Mouse (Mus musculus) frontal cortex, postnatal 10 days (tissue): Measurements from ENCODE around the gene Mfsd2a.

Experiments
- DNase-seq, 2 experiments: peaks; one replicate each; pipeline ENCODE4 v3.0.0; 2022; ENCODE audit warnings: low spot score in 2 of 2, mixed read lengths in 1 of 2

Gene Mfsd2a

DNA sequence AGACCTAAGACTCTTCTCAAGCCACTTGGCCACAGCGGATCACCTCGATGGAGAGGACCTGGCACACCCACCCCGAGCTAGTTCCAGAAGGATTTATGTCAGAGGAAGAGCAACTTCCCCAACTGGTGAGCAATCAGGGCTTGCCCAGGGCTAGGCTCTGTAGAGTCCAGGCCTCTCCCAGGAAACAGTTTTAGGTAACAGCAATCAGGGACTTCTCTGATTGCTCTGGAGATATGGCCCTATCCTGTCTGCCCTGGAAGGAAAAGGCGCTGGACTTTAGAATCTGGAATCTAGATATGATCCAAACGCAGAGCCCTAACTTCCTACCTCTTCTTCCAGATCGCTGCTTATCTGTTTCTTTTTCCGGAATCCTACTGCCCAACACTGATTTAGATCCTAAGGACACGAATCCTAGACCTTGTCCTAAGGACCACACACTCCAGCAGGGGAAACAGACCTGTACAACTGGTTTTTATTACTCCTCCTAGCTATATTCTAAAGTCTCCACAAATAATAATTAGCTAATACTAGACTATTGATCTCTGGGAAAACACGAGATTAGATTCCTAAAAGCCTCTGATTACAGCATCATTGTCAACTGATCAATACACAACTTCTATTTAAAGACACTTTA is 25.4 kb downstream of the Mfsd2a start:
- no peak for DNase-seq

- DNase-seq, result no peak
Observed at GRCm38 (mm10) chr4:122933857-122934256, 27.1 kb downstream of the Mfsd2a start.

DNA sequence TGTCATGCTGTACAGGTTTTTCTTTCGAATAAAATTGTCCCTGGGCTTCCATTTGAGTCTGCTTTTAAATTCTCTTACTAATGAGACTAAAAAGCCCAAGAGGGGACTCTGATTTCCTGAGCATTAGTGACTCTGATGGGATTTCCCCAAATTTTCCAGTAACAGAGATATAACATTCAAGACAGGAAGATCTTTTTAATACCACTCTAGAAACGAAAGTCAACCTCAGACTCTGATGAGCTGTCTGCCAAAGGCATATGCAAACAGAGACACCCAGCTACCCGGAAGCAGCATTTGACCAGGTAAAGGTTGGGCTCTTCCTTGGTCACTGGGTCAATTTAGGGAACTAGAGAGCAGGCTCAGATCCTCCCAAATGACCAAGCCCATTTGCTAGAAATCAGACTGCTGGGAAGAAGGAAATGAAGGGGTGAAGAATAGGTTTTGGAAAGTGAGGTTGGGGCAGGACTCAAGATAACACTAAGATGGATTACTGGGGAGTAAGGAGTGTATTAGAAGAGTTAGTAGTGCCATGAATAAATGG is 27.9 kb downstream of the Mfsd2a start:
- no peak for DNase-seq

GRCm38 (mm10) chr4:122932239-122932978 is 28.6 kb downstream of the Mfsd2a start:
- no peak for DNase-seq

GRCm38 (mm10) chr4:122930939-122931590 is 29.9 kb downstream of the Mfsd2a start:
- no peak for DNase-seq

DNA sequence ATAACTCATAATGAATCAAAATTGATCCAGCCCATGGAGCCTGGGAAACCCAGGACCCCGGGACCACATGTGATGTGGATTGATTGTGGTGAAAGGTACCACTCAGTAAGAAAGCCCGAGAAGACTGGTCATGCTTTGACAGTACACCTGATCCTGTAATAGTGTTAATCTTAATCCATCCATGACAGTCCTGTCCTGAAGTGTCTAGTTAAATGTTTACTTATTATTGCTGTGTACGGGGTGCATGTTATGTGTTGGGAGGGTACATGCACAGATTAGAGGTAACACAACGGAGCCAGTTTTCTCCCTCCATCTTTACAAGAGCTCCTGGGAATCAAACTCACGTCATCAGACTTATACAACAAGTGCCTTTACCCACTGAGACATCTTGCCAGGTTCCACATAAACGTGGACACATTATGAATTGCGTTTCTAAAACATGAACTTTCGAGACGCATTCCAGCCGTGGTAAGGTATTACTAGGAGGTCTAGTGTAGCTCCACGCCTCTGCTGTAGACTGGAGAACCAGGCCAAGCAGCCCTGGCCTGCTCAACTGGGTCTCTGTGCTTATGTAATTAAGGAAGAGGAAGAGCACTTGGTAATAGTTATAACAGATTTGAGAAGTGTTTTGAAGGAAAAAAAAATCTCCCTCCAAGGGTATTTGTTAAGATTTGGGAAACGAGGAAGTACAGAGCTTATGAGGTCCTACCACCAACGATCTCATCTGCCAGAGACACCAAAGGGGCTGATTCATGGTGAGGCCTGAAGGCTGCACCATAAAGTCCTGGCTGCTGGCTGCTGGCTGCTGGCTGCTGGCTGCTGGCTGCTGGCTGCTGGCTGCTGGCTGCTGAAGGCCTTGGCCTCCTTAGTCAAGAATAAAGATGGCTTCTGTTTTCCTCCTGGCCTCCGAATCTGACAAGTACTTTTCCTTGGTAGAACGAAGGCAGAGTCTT is 37.3 kb downstream of the Mfsd2a start:
- no peak for DNase-seq

DNA sequence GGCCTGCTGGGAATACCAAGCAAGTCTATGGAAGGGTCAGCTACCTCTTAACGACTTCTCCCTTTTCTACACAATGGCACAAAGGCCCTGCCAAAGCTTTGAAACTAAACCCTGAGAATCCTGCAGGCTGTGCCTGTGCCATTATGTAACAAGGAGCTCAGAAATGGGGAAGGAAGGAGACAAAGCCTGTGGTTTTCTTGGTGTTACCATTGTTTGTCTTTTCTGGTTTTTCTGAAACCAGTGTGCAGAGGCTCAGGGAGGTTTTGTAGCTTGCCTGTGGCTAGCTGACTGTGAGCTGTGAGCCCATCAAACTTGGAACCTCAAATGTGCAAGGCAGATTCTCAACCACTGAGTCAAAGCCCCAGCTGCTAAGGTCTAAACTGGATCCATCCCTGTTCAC is 38.1 kb downstream of the Mfsd2a start:
- DNase-seq, result no peak

DNA sequence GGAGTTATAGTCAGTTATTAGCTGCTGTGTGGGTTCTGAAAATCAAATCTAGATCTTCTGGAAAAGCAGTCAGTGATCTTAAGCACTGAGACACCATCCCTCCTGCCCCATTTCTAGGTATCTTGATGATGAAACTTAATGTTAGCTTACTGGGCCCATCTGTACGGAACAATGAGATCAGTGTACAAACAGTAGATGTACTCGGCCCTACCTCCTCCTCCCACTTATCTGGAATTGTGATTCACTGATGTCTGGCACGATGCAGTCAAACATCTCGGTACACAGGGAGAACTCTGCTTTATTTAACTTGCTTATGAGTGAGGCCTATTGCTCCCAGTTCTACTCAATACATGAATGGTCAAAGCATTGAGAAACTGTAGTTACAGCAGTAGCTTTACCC is 45.0 kb downstream of the Mfsd2a start:
- no peak for DNase-seq

DNA sequence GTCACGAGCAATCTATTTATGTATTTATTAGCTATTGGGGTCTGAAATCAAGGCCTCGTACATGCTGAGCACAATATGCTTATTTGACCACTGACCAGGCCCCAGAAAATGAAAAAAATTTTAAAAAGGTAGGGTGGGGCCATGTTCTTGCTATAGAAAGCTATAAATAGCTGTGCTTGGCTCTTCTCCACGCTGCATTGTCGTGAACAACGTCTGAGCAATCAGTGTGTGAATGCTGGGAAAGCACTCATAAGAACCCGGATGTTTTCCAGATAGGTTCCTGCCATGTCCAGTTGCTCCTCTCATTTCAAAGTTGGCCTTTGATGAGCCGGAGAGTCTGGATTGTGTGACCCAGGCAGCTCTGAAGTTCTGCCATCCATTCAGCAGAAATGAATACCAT is 46.8 kb downstream of the Mfsd2a start:
- no peak for DNase-seq

GRCm38 (mm10) chr4:122912613-122913012 is 48.4 kb downstream of the Mfsd2a start:
- DNase-seq, result no peak

DNA sequence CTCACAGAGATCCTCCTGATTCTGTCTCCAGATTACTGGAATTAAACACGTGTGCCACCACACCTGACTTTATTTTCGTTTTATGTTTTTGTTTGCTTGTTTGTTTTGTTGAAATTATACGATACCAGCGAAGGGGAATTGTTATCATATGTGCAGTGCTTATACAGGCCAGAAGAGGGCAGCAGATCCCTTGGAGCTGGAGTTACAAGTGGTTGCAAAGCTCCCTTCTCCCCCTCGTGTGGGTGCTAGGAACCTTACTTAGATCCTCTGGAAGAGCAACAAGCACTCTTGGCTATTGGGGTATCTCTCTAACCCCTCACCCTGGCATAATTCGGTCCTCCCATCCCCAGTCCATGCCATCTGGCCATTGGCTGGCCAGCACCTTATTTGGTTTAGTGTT is 50.4 kb downstream of the Mfsd2a start:
- no peak for DNase-seq

GRCm38 (mm10) chr4:122909572-122910189 is 51.3 kb downstream of the Mfsd2a start:
- peak in 1 of 2 experiments; percentile 39 for DNase-seq

- no peak for DNase-seq
Observed at GRCm38 (mm10) chr4:122905359-122905758, 55.6 kb downstream of the Mfsd2a start.

DNA sequence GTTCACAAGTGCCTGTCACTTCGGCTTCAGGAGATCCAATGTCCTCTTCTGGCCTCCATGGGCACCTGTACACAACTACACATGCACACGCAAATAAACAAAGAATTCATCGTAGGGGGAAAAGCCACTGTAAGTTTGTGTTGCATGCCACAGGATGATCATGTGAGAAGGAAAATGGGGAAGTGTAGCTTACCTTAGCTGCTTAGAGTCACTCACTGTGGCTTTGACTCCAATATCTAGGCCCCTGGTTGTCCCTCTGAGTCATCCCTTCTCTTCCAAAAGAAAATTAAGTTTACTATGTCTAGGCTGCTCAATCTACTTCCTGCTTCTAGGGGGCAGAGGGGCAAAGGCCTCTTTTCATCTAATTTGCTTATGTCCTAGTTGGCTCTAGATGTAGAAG is 57.3 kb downstream of the Mfsd2a start:
- no peak for DNase-seq

GRCm38 (mm10) chr4:122902156-122902555 is 58.8 kb downstream of the Mfsd2a start:
- DNase-seq, result no peak

- DNase-seq, result peak in 1 of 2 experiments; percentile 71
Observed at GRCm38 (mm10) chr4:122898313-122898712, 62.7 kb downstream of the Mfsd2a start.

DNA sequence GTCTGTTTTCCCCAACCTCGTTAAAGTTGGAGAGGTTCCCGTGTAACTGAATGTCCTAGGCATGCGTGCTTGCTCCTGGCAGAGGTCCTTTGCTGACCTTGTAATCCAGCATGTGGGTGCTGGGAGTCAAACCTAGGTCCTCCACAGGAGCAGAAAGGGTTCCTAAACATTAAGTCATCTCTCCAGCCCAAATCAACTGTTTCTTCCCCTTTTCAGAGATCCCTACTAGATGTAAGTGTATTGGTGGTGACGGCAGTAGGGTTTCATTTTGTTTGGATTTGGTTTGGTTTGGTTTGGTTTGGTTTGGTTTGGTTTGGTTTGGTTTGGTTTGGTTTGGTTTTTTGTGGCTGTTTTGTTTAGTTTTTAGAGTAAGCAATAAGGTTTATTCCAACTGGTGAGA is 63.2 kb downstream of the Mfsd2a start:
- DNase-seq, result no peak
